12 mouse cellular contexts compared by ENCODE assay signal in genomic region chr6:91754098-91754497, GRCm38 (mm10).
DNase-seq lines count a peak whose midpoint lies in the region; ATAC-seq and TF ChIP-seq lines count a peak whose summit lies in the region.
"Had no signal": no experiment of that assay in that cellular context is flagged by ENCODE, and none has a peak within 500 bp of the region (broad histone marks: within the 10 kb centered on the region; RNA-seq: fewer than 3 reads in every experiment).

No protein-coding gene starts in this region.

- no peak overlapping the region for H3K4me3 ChIP-seq in gastrocnemius, adult 2 months
- no peak overlapping the region for H3K4me3 ChIP-seq in embryonic facial prominence, embryonic 15.5 days (replicated peaks)
- no peak overlapping the region for H3K4me3 ChIP-seq in midbrain, embryonic 11.5 days (ENCODE audit: low read depth, low read length)
- H3K4me3 ChIP-seq: intestine, embryonic 15.5 days; limb, embryonic 15.5 days; megakaryocyte, embryonic 14.5 days had no signal

- H3K4me1 ChIP-seq in embryonic facial prominence, embryonic 15.5 days: peaks cover 18% of the 10 kb centered on the region
- H3K4me1 ChIP-seq in midbrain, embryonic 11.5 days (ENCODE audit: control insufficient read depth, insufficient read depth, low read length): no peaks in the 10 kb centered on the region
- H3K4me1 ChIP-seq: intestine, embryonic 15.5 days; limb, embryonic 15.5 days had no signal

- peak; percentile 34; the same call in 1 of the 2 replicates for ATAC-seq in embryonic facial prominence, embryonic 15.5 days (ENCODE audit: insufficient number of reproducible peaks, low FRiP score, low TSS enrichment, low read depth)
- no peak for ATAC-seq in midbrain, embryonic 11.5 days (ENCODE audit: low FRiP score)
- ATAC-seq: intestine, embryonic 15.5 days had no signal

- TF ChIP-seq CTCF in gastrocnemius, adult 2 months (IDR thresholded peaks at IDR 0.05): no peak

- 0 out of 2 replicates have a peak overlapping the region, but pooled peaks have one; percentile 12 for H3K27ac ChIP-seq in gastrocnemius, adult 2 months
- peak overlapping the region; percentile 71 for H3K27ac ChIP-seq in embryonic facial prominence, embryonic 15.5 days (replicated peaks)
- no peak overlapping the region for H3K27ac ChIP-seq in midbrain, embryonic 11.5 days (ENCODE audit: low read depth, low read length)
- H3K27ac ChIP-seq: intestine, embryonic 15.5 days; limb, embryonic 15.5 days had no signal

- WGBS in embryonic facial prominence, embryonic 15.5 days: 30% methylated on average over 6 of the region's 6 CpGs
- WGBS in midbrain, embryonic 11.5 days: 38% methylated on average over 6 of the region's 6 CpGs

- no peaks in the 10 kb centered on the region for H3K27me3 ChIP-seq in embryonic facial prominence, embryonic 15.5 days
- no peaks in the 10 kb centered on the region for H3K27me3 ChIP-seq in midbrain, embryonic 11.5 days (ENCODE audit: control insufficient read depth, insufficient read depth, low read length)
- H3K27me3 ChIP-seq: intestine, embryonic 15.5 days; limb, embryonic 15.5 days; megakaryocyte, embryonic 14.5 days had no signal

- H3K36me3 ChIP-seq in embryonic facial prominence, embryonic 15.5 days: peaks cover 57% of the 10 kb centered on the region
- peaks cover 8% of the 10 kb centered on the region for H3K36me3 ChIP-seq in midbrain, embryonic 11.5 days (ENCODE audit: control insufficient read depth, insufficient read depth, low read length)

- peak; percentile 17 for DNase-seq in gastrocnemius, adult 2 months
- DNase-seq in gastrocnemius, postnatal 4 days (ENCODE audit: low spot score in 2 of 2): no peak
- peak; percentile 58 to 72 for DNase-seq in left cerebral cortex, adult 18-20 months (ENCODE audit: low spot score in 2 of 2)
- DNase-seq in left cerebral cortex, postnatal 4 days: no peak
- peak; percentile 83 for DNase-seq in midbrain, embryonic 11.5 days (ENCODE audit: low spot score, missing footprints)
- no peak for DNase-seq in ovary, postnatal 36 days (ENCODE audit: low spot score)
- no peak for DNase-seq in T-cell, adult 2 months (ENCODE audit: low spot score)
- DNase-seq: cerebellum, adult 9-11 months had no signal

- H3K9ac ChIP-seq in embryonic facial prominence, embryonic 15.5 days: no peak overlapping the region
- H3K9ac ChIP-seq in midbrain, embryonic 11.5 days (ENCODE audit: low read length): no peak overlapping the region
- H3K9ac ChIP-seq: intestine, embryonic 15.5 days; limb, embryonic 15.5 days had no signal

- H3K4me2 ChIP-seq in embryonic facial prominence, embryonic 15.5 days (replicated peaks): no peak overlapping the region
- H3K4me2 ChIP-seq in midbrain, embryonic 11.5 days: no peak overlapping the region
- H3K4me2 ChIP-seq: intestine, embryonic 15.5 days; limb, embryonic 15.5 days had no signal

- intact Hi-C loops in gastrocnemius, adult 2 months (cut with DNase I): no loop called here
- intact Hi-C loops in left cerebral cortex, postnatal 4 days (cut with DNase I): no loop called here

- no peaks in the 10 kb centered on the region for H3K9me3 ChIP-seq in embryonic facial prominence, embryonic 15.5 days (replicated peaks)
- H3K9me3 ChIP-seq in midbrain, embryonic 11.5 days (ENCODE audit: control insufficient read depth, low read length): no peaks in the 10 kb centered on the region
- H3K9me3 ChIP-seq: intestine, embryonic 15.5 days; limb, embryonic 15.5 days; megakaryocyte, embryonic 14.5 days had no signal

Comparison
In these comparisons a context has a peak if more than half of its experiments do, and no peak if none do; other contexts are left out.
1. DNase-seq: peak in gastrocnemius, adult 2 months (single experiment), left cerebral cortex, adult 18-20 months (2 of 2) and midbrain, embryonic 11.5 days (single experiment); none in gastrocnemius, postnatal 4 days (0 of 2), left cerebral cortex, postnatal 4 days (single experiment), ovary, postnatal 36 days (single experiment) and T-cell, adult 2 months (single experiment).